Mouse (Mus musculus) embryo, embryonic 11.5 days (tissue): ENCODE data around the gene Ip6k2.

Source experiments
- DNase-seq: peaks from one replicate; pipeline ENCODE4 v3.0.0-alpha.2; 2012; ENCODE audit warnings: low read depth, low spot score

Gene Ip6k2

GRCm38 (mm10) chr9:108782836-108783547 is 604 bp upstream of the Ip6k2 start:
- DNase-seq: no peak

GRCm38 (mm10) chr9:108785416-108785815 is 1.8 kb downstream of the Ip6k2 start:
- no peak for DNase-seq

- DNase-seq: no peak
Measured at GRCm38 (mm10) chr9:108786494-108786893, 2.9 kb downstream of the Ip6k2 start.

GRCm38 (mm10) chr9:108787080-108787479 is 3.5 kb downstream of the Ip6k2 start:
- DNase-seq: no peak

GRCm38 (mm10) chr9:108788713-108789112 is 5.1 kb downstream of the Ip6k2 start:
- DNase-seq: no peak

GRCm38 (mm10) chr9:108792307-108792706 is 8.7 kb downstream of the Ip6k2 start:
- DNase-seq: no peak

- DNase-seq: no peak
Measured at GRCm38 (mm10) chr9:108792730-108793129, 9.1 kb downstream of the Ip6k2 start.

GRCm38 (mm10) chr9:108795281-108795680 is 11.7 kb downstream of the Ip6k2 start:
- DNase-seq: no peak

GRCm38 (mm10) chr9:108795762-108796161 is 12.2 kb downstream of the Ip6k2 start:
- DNase-seq: no peak

- DNase-seq: no peak
Measured at GRCm38 (mm10) chr9:108796351-108796981, 12.9 kb downstream of the Ip6k2 start.

- DNase-seq: no peak
Measured at GRCm38 (mm10) chr9:108797477-108797876, 13.9 kb downstream of the Ip6k2 start.

- DNase-seq: no peak
Measured at GRCm38 (mm10) chr9:108798508-108799075, 15.0 kb downstream of the Ip6k2 start.

- DNase-seq: no peak
Measured at GRCm38 (mm10) chr9:108799564-108799963, 16.0 kb downstream of the Ip6k2 start.

GRCm38 (mm10) chr9:108805768-108806167 is 22.2 kb downstream of the Ip6k2 start:
- DNase-seq: no peak

- DNase-seq: no peak
Measured at GRCm38 (mm10) chr9:108806379-108806778, 22.8 kb downstream of the Ip6k2 start.

- no peak for DNase-seq
Measured at GRCm38 (mm10) chr9:108806831-108807230, 23.2 kb downstream of the Ip6k2 start.

GRCm38 (mm10) chr9:108807674-108808073 is 24.1 kb downstream of the Ip6k2 start:
- DNase-seq: no peak

- DNase-seq: peak; percentile 91
Measured at GRCm38 (mm10) chr9:108808163-108808665, 24.6 kb downstream of the Ip6k2 start, which contains the start of gene Nckipsd. Gene Nckipsd (plus strand): TSS chr9:108808368.

- no peak for DNase-seq
Measured at GRCm38 (mm10) chr9:108809188-108809587, 25.6 kb downstream of the Ip6k2 start.

- no peak for DNase-seq
Measured at GRCm38 (mm10) chr9:108809723-108810122, 26.1 kb downstream of the Ip6k2 start.

GRCm38 (mm10) chr9:108810516-108810915 is 26.9 kb downstream of the Ip6k2 start:
- no peak for DNase-seq

- DNase-seq: no peak
Measured at GRCm38 (mm10) chr9:108815557-108815956, 32.0 kb downstream of the Ip6k2 start.

- no peak for DNase-seq
Measured at GRCm38 (mm10) chr9:108819495-108819894, 35.9 kb downstream of the Ip6k2 start.
